Mouse (Mus musculus) forebrain, embryonic 15.5 days (tissue): ENCODE results near the gene Crtc1. TPM values are rescaled to one million over a fixed set of nuclear protein-coding genes. Genes with fewer than 3 reads are reported as not detected.

Source experiments
- ATAC-seq: fragments of 200-750 bp; cut with Nextera tagmentation; replicated peaks from 2 replicates; pipeline ENCODE4 v1.8.0; 2017; ENCODE audit warnings: mild to moderate bottlenecking, moderate TSS enrichment, moderate library complexity
- H3K27ac ChIP-seq: fragments of 300-500 bp; sonication (generic); replicated peaks from 2 replicates; pipeline ENCODE4 v1.5.1; 2015; ENCODE audit warnings: mild to moderate bottlenecking, inconsistent platforms
- H3K27me3 ChIP-seq: fragments of 300-500 bp; sonication (generic); 2 replicates; pipeline ENCODE4 v1.6.1; 2015; ENCODE audit warnings: inconsistent platforms
- H3K36me3 ChIP-seq: fragments of 300-500 bp; sonication (generic); 2 replicates; pipeline ENCODE4 v1.6.1; 2015; ENCODE audit warnings: mild to moderate bottlenecking, inconsistent platforms
- H3K4me1 ChIP-seq: fragments of 300-500 bp; sonication (generic); 2 replicates; pipeline ENCODE4 v1.6.1; 2015; ENCODE audit warnings: inconsistent platforms
- H3K4me2 ChIP-seq: fragments of 300-500 bp; sonication (generic); replicated peaks from 2 replicates; pipeline ENCODE4 v1.6.1; 2015; ENCODE audit warnings: mild to moderate bottlenecking, inconsistent platforms
- H3K4me3 ChIP-seq: fragments of 300-500 bp; sonication (generic); 2 replicates; pipeline ENCODE4 v1.5.1; 2015; ENCODE audit warnings: mild to moderate bottlenecking, inconsistent platforms
- H3K9ac ChIP-seq: fragments of 300-500 bp; sonication (generic); replicated peaks from 2 replicates; pipeline ENCODE4 v1.6.1; 2015; ENCODE audit warnings: mild to moderate bottlenecking, inconsistent platforms
- H3K9me3 ChIP-seq: fragments of 300-500 bp; sonication (generic); 2 replicates; pipeline ENCODE4 v1.6.1; 2016; ENCODE audit warnings: inconsistent platforms
- WGBS: fragments of 180-500 bp; shearing (Covaris S2); methylation state at CpG from one replicate; pipeline ENCODE4 v1.1.7; 2015; ENCODE audit warnings: mixed read lengths; 5-methylcytosine and 5-hydroxymethylcytosine counted together
- polyA plus RNA-seq: library from polyadenylated mRNA; unstranded; fragments of >200 nt; fragmentation: Nextera tagmentation; extraction: Ambion mirVana; gene quantifications from 2 replicates; pipeline ENCODE4 v1.2.1, GENCODE M21; 2015

The Crtc1 gene
- polyA plus RNA-seq, 1 experiment from 2014 or later, result 41.0 TPM

GRCm38 (mm10) chr8:70469938-70470337, 30.6 kb upstream of the Crtc1 start:
- Histone ChIP-seq H3K9me3 (no peaks in the 10 kb centered on the region), H3K4me3 (no peak overlapping the region), H3K27me3 (no peaks in the 10 kb centered on the region), H3K9ac (no peak overlapping the region), H3K4me2 (no peak overlapping the region), H3K36me3 (no peaks in the 10 kb centered on the region), H3K27ac (no peak overlapping the region), H3K4me1 (0 out of 2 replicates have a peak, but pooled peaks cover 3% of the 10 kb centered on the region)
- ATAC-seq, result no peak
- WGBS, result 58% methylated on average over 2 of the region's 2 CpGs

DNA sequence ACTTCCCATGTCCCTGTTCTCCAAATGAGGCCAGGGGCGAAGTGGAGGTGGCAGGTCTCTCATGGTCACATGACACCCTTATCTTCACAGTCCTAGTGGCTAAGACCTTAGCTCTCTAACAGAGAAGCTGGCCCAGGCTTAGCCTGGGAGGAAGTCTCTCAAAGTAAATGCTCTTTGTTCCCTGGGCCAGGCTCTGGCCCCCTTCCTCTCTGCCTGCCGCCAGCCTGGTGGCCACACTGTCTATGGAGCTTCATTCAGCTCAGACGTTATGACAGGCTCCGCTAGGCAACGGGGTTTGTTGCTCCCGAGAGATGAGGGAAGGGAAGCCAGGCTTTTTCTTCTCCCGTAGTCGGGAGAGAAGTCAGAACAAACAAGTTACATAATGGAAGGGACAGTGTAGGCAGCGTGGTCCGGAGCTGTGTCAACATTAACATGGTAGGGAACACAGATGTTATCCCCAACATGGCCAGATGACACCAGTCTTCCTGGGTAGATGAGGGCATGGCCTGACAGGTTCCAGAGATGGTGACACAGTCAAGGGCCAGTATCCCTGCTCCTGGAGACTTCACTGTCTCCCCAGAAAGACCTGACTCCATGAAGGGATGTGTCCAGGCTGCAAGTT, 30.0 kb upstream of the Crtc1 start:
- 0 out of 2 replicates have a peak, but pooled peaks cover 3% of the 10 kb centered on the region for H3K4me1 ChIP-seq
- H3K9ac ChIP-seq, result no peak overlapping the region; the same call in 1 of the 2 replicates
- no peaks in the 10 kb centered on the region for H3K36me3 ChIP-seq
- no peak overlapping the region for H3K4me2 ChIP-seq
- H3K27ac ChIP-seq, result no peak overlapping the region
- 51% methylated on average over 10 of the region's 10 CpGs for WGBS
- no peak overlapping the region for H3K4me3 ChIP-seq
- no peak for ATAC-seq
- H3K9me3 ChIP-seq, result no peaks in the 10 kb centered on the region
- H3K27me3 ChIP-seq, result no peaks in the 10 kb centered on the region

GRCm38 (mm10) chr8:70468733-70469132, 29.4 kb upstream of the Crtc1 start:
- no peak for ATAC-seq
- Histone ChIP-seq H3K4me3 (no peak overlapping the region), H3K27me3 (no peaks in the 10 kb centered on the region), H3K36me3 (no peaks in the 10 kb centered on the region), H3K27ac (no peak overlapping the region), H3K4me1 (peaks cover 3% of the 10 kb centered on the region; the same call in 1 of the 2 replicates), H3K9me3 (no peaks in the 10 kb centered on the region), H3K4me2 (no peak overlapping the region), H3K9ac (no peak overlapping the region)
- 94% methylated on average over 4 of the region's 4 CpGs for WGBS

DNA sequence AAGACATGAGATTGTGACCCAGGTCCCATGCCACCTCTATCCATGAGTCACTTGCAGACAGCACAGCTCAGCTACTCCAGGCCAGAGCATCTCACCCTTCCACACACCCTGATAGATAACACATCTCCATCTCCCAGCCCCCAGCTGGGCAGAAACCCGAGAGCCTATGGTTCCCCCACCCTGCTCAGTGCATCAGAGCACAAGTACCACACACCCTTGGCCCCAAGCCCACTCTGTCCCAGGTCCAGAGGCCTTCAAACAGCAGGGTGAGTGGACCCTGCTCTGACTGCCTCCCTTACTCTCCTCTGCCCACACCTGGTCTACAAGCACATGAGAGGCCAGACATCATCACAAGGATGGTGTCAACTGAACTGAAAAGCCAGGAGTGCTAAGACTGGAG, 28.5 kb upstream of the Crtc1 start:
- 80% methylated on average over 1 of the region's 1 CpGs for WGBS
- H3K9me3 ChIP-seq, result no peaks in the 10 kb centered on the region
- no peaks in the 10 kb centered on the region for H3K36me3 ChIP-seq
- H3K27ac ChIP-seq, result no peak overlapping the region
- H3K4me3 ChIP-seq, result no peak overlapping the region
- no peak overlapping the region for H3K4me2 ChIP-seq
- no peak overlapping the region for H3K9ac ChIP-seq
- H3K27me3 ChIP-seq, result no peaks in the 10 kb centered on the region
- H3K4me1 ChIP-seq, result peaks cover 3% of the 10 kb centered on the region; the same call in 1 of the 2 replicates
- ATAC-seq, result no peak

DNA sequence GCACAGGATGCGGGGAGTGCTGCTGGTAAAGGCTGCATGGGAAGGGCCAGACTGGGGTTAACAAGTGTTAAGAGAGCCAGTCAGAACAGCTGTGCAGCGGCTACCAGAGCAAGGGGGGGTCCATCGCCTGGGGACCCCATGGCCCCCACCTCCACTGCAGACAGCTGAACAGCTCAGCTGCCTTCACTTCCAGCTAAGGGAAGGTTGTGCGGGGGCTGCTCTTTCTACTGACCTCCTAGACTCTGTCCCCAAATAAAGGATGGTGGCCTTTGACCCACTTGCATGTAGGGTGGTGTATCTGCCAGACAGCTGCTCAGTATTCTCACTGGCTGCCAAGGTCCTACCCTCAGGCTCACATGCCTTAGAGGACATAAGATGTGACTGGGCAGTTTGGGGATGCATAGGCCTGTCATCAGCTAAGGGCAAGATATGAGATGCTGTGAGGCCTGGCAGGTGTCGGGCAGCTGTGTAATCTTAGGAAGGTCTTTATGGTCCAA, 27.9 kb upstream of the Crtc1 start:
- peaks cover 3% of the 10 kb centered on the region; the same call in 1 of the 2 replicates for H3K4me1 ChIP-seq
- WGBS, result 84% methylated on average over 5 of the region's 5 CpGs
- H3K9me3 ChIP-seq, result no peaks in the 10 kb centered on the region
- no peaks in the 10 kb centered on the region for H3K27me3 ChIP-seq
- H3K9ac ChIP-seq, result no peak overlapping the region
- H3K36me3 ChIP-seq, result no peaks in the 10 kb centered on the region
- no peak for ATAC-seq
- H3K27ac ChIP-seq, result no peak overlapping the region
- no peak overlapping the region for H3K4me2 ChIP-seq
- H3K4me3 ChIP-seq, result no peak overlapping the region

DNA sequence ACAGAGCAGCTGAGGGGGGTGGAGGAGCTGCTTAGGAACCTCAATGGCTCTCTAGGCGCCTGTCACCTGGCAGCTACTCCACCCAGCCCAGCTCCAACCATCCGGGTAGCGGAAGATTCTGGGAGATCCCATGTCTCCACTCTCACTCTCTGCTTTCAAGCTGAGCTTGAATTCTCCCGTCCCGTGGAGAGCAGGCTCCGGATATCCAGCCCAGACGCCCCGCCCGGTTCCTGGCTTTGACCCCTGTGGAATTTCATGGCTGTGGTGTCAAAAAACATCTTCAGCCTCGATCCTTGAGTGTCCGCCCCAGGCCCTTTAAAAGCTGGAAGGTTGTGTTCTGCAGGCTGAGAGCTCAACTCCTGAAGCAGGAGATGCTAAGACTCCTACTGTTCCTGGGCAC, 27.4 kb upstream of the Crtc1 start:
- H3K27me3 ChIP-seq, result no peaks in the 10 kb centered on the region
- H3K4me1 ChIP-seq, result peaks cover 3% of the 10 kb centered on the region; the same call in 1 of the 2 replicates
- no peaks in the 10 kb centered on the region for H3K36me3 ChIP-seq
- H3K27ac ChIP-seq, result no peak overlapping the region
- no peaks in the 10 kb centered on the region for H3K9me3 ChIP-seq
- no peak overlapping the region for H3K4me2 ChIP-seq
- no peak for ATAC-seq
- 82% methylated on average over 11 of the region's 11 CpGs for WGBS
- no peak overlapping the region for H3K9ac ChIP-seq
- H3K4me3 ChIP-seq, result no peak overlapping the region

GRCm38 (mm10) chr8:70466305-70466704, 26.9 kb upstream of the Crtc1 start:
- Histone ChIP-seq H3K27ac (no peak overlapping the region), H3K9me3 (no peaks in the 10 kb centered on the region), H3K27me3 (no peaks in the 10 kb centered on the region), H3K4me2 (no peak overlapping the region), H3K4me3 (no peak overlapping the region), H3K9ac (no peak overlapping the region), H3K36me3 (no peaks in the 10 kb centered on the region), H3K4me1 (peaks cover 3% of the 10 kb centered on the region; the same call in 1 of the 2 replicates)
- no peak for ATAC-seq
- WGBS, result 90% methylated on average over 4 of the region's 4 CpGs

DNA sequence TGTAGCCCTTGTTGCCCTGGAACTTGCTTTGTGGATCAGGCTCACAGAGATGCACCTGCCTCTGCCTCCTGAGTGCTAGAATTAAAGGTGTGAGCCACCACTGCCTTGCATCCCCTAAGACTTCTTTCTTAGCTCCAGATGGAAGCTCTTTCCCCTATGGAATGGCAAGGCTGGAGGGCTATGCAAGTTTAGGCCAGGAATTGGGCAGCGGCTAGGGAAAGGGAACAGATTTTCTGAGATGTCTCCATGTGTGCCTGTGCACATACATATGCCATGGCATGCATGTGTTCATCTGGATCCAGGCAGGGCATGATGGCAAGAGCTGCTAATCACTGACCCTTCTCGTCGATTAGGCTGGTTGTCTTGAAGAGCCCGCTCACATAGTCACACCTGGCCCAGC, 26.3 kb upstream of the Crtc1 start:
- no peak overlapping the region for H3K27ac ChIP-seq
- no peak overlapping the region for H3K4me2 ChIP-seq
- WGBS, result 93% methylated on average over 4 of the region's 4 CpGs
- H3K4me1 ChIP-seq, result peaks cover 3% of the 10 kb centered on the region; the same call in 1 of the 2 replicates
- H3K9me3 ChIP-seq, result no peaks in the 10 kb centered on the region
- no peak overlapping the region for H3K9ac ChIP-seq
- no peaks in the 10 kb centered on the region for H3K36me3 ChIP-seq
- no peaks in the 10 kb centered on the region for H3K27me3 ChIP-seq
- ATAC-seq, result no peak
- H3K4me3 ChIP-seq, result no peak overlapping the region

GRCm38 (mm10) chr8:70464162-70464561, 24.8 kb upstream of the Crtc1 start:
- H3K36me3 ChIP-seq, result no peaks in the 10 kb centered on the region
- no peak for ATAC-seq

GRCm38 (mm10) chr8:70463306-70463705, 23.9 kb upstream of the Crtc1 start:
- H3K4me1 ChIP-seq, result no peaks in the 10 kb centered on the region; the same call in 1 of the 2 replicates
- no peak overlapping the region for H3K9ac ChIP-seq
- WGBS, result 58% methylated on average over 4 of the region's 4 CpGs
- H3K4me3 ChIP-seq, result no peak overlapping the region
- no peak for ATAC-seq
- H3K4me2 ChIP-seq, result no peak overlapping the region
- H3K27ac ChIP-seq, result no peak overlapping the region
- no peaks in the 10 kb centered on the region for H3K27me3 ChIP-seq
- H3K36me3 ChIP-seq, result no peaks in the 10 kb centered on the region
- no peaks in the 10 kb centered on the region for H3K9me3 ChIP-seq

More at GRCm38 (mm10) chr8:70464162-70464561, 24.8 kb upstream of the Crtc1 start:
- Histone ChIP-seq H3K27me3 (no peaks in the 10 kb centered on the region), H3K4me3 (no peak overlapping the region), H3K9me3 (no peaks in the 10 kb centered on the region), H3K4me2 (no peak overlapping the region), H3K9ac (no peak overlapping the region), H3K27ac (no peak overlapping the region), H3K4me1 (no peaks in the 10 kb centered on the region; the same call in 1 of the 2 replicates)
- WGBS, result 94% methylated on average over 6 of the region's 6 CpGs

DNA sequence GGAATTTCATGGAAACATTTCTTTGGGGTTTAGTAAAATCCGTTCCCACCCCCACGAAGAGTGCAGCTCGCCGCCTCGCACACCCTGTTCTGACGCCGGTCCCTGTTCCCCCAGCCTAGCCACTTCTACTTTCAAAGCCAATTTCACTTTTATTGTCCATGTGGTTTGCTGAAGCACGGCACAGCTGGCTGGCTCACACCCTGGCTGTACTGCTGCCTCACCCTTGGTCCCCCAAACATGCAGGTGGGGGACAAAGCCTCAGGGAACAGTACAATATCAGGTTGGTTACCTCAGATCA, 23.1 kb upstream of the Crtc1 start:
- H3K4me1 ChIP-seq, result no peaks in the 10 kb centered on the region; the same call in 1 of the 2 replicates
- no peak for ATAC-seq
- WGBS, result 92% methylated on average over 8 of the region's 8 CpGs

DNA sequence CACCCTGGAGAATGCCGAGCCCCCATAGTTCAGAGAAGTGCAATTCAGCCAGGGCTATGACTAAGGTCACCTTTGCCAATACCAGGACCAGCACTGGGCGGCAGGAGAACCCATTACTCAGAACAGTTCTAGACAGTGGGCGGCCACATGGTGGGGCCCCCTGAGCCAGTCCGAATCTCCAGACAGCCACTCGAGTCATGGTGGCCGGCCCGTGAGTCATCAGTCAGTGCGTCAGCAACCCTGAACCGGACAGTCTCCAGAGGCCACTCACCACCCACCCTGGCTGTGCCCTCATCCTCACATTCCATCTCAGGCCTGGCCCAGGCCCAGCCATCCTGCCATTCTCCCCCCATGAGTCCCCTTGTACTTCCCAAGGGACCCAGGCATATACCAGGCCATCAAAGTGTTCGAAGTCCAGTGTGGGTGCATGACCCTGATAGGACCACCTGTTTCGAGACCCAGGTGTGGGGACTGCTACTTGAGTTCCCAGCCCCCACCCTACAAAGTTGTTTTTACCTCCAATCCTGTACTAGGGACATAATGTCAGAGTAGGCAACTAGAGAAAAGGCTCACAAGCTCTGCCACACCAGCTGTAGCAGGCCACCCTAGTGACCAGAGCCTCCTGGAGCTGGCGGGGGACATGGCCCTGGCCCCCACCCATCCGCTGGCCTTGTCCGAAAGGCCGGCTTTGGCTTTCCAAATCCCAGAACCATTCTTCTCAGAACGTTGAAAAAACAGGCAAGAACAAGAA, 22.6 kb upstream of the Crtc1 start:
- no peaks in the 10 kb centered on the region for H3K36me3 ChIP-seq
- 91% methylated on average over 16 of the region's 16 CpGs for WGBS
- no peak for ATAC-seq
- H3K4me2 ChIP-seq, result no peak overlapping the region
- no peak overlapping the region for H3K4me3 ChIP-seq
- no peaks in the 10 kb centered on the region for H3K27me3 ChIP-seq
- H3K4me1 ChIP-seq, result no peaks in the 10 kb centered on the region; the same call in 1 of the 2 replicates
- no peaks in the 10 kb centered on the region for H3K9me3 ChIP-seq
- H3K27ac ChIP-seq, result no peak overlapping the region
- H3K9ac ChIP-seq, result no peak overlapping the region

More for the DNA sequence above, 23.1 kb upstream of the Crtc1 start:
- no peaks in the 10 kb centered on the region for H3K36me3 ChIP-seq
- H3K4me2 ChIP-seq, result no peak overlapping the region
- no peaks in the 10 kb centered on the region for H3K27me3 ChIP-seq
- no peaks in the 10 kb centered on the region for H3K9me3 ChIP-seq
- H3K4me3 ChIP-seq, result no peak overlapping the region
- no peak overlapping the region for H3K27ac ChIP-seq
- H3K9ac ChIP-seq, result no peak overlapping the region
